Mouse (Mus musculus): ENCODE data around the gene Notch3. TPM values are rescaled to one million over a fixed set of nuclear protein-coding genes. Genes with fewer than 3 reads are reported as not detected.
"Not testable (repeated sequence)": the region's sequence is repeated elsewhere in the genome, so short reads cannot be mapped to it uniquely, and the experiment has no call there.

Gene Notch3
- polyA plus RNA-seq (2015; fragmentation: Nextera tagmentation; extraction: Ambion mirVana): 7.2 and 8.6 TPM in 2 replicates

- Histone ChIP-seq H3K36me3 (ENCODE audit: control insufficient read depth, insufficient read depth, low read length) (no peaks in the 10 kb centered on the region), H3K27me3 (replicated peaks; ENCODE audit: control insufficient read depth, insufficient read depth, low read length) (no peaks in the 10 kb centered on the region), H3K9me3 (ENCODE audit: control insufficient read depth, low read length) (no peaks in the 10 kb centered on the region), H3K4me2 (ENCODE audit: low read length) (peak within 1 kb of the TSS; percentile 94), H3K27ac (ENCODE audit: low read depth, low read length) (peak within 1 kb of the TSS; percentile 82), H3K4me1 (ENCODE audit: control insufficient read depth, insufficient read depth, low read depth, low read length) (peaks cover 27% of the 10 kb centered on the region), H3K4me3 (ENCODE audit: low read length) (peak within 1 kb of the TSS; percentile 61), H3K9ac (ENCODE audit: low read depth, low read length) (peak within 1 kb of the TSS; percentile 81)
- peak; percentile 52 for ATAC-seq
- WGBS: 0% methylated on average over 29 of the region's 39 CpGs
Observed at GRCm38 (mm10) chr17:32166687-32167086, at the start of gene Notch3. Notch3 (minus strand) TSS chr17:32166852.

- H3K9ac ChIP-seq (ENCODE audit: low read depth, low read length); H3K27me3 ChIP-seq (replicated peaks; ENCODE audit: control insufficient read depth, insufficient read depth, low read length); H3K27ac ChIP-seq (ENCODE audit: low read depth, low read length); H3K4me1 ChIP-seq (ENCODE audit: control insufficient read depth, insufficient read depth, low read depth, low read length); H3K4me2 ChIP-seq (ENCODE audit: low read length); H3K9me3 ChIP-seq (ENCODE audit: control insufficient read depth, low read length); ATAC-seq; H3K4me3 ChIP-seq (ENCODE audit: low read length): not testable (repeated sequence)
- 71% methylated on average over 4 of the region's 4 CpGs for WGBS
- peaks cover 30% of the 10 kb centered on the region for H3K36me3 ChIP-seq (ENCODE audit: control insufficient read depth, insufficient read depth, low read length)
Observed at GRCm38 (mm10) chr17:32215587-32215986, 48.9 kb upstream of the Notch3 start.

- not testable (repeated sequence) for H3K27me3 ChIP-seq (replicated peaks; ENCODE audit: control insufficient read depth, insufficient read depth, low read length); ATAC-seq; H3K4me2 ChIP-seq (ENCODE audit: low read length); H3K27ac ChIP-seq (ENCODE audit: low read depth, low read length); H3K4me3 ChIP-seq (ENCODE audit: low read length); H3K9ac ChIP-seq (ENCODE audit: low read depth, low read length); H3K4me1 ChIP-seq (ENCODE audit: control insufficient read depth, insufficient read depth, low read depth, low read length); H3K9me3 ChIP-seq (ENCODE audit: control insufficient read depth, low read length)
- WGBS: 78% methylated on average over 6 of the region's 6 CpGs
- peaks cover 44% of the 10 kb centered on the region for H3K36me3 ChIP-seq (ENCODE audit: control insufficient read depth, insufficient read depth, low read length)
Observed at GRCm38 (mm10) chr17:32211554-32211953, 44.9 kb upstream of the Notch3 start.

GRCm38 (mm10) chr17:32209752-32210151, 43.1 kb upstream of the Notch3 start:
- no peak overlapping the region for H3K4me2 ChIP-seq (ENCODE audit: low read length)
- no peak overlapping the region for H3K9ac ChIP-seq (ENCODE audit: low read depth, low read length)
- H3K4me1 ChIP-seq (ENCODE audit: control insufficient read depth, insufficient read depth, low read depth, low read length): no peaks in the 10 kb centered on the region; the same call in 1 of the 2 replicates
- H3K27ac ChIP-seq (ENCODE audit: low read depth, low read length): peak overlapping the region; percentile 24; the same call in 1 of the 2 replicates
- H3K27me3 ChIP-seq (replicated peaks; ENCODE audit: control insufficient read depth, insufficient read depth, low read length): no peaks in the 10 kb centered on the region
- WGBS: 29% methylated on average over 3 of the region's 3 CpGs
- no peak overlapping the region for H3K4me3 ChIP-seq (ENCODE audit: low read length)
- H3K9me3 ChIP-seq (ENCODE audit: control insufficient read depth, low read length): no peaks in the 10 kb centered on the region
- ATAC-seq: peak; percentile 69
- peaks cover 49% of the 10 kb centered on the region for H3K36me3 ChIP-seq (ENCODE audit: control insufficient read depth, insufficient read depth, low read length)

- H3K27me3 ChIP-seq (replicated peaks; ENCODE audit: control insufficient read depth, insufficient read depth, low read length): no peaks in the 10 kb centered on the region
Observed at GRCm38 (mm10) chr17:32209144-32209543, 42.5 kb upstream of the Notch3 start.

GRCm38 (mm10) chr17:32207586-32208245, 41.1 kb upstream of the Notch3 start:
- Histone ChIP-seq H3K9ac (ENCODE audit: low read depth, low read length) (no peak overlapping the region), H3K4me1 (ENCODE audit: control insufficient read depth, insufficient read depth, low read depth, low read length) (no peaks in the 10 kb centered on the region; the same call in 1 of the 2 replicates), H3K27ac (ENCODE audit: low read depth, low read length) (no peak overlapping the region), H3K36me3 (ENCODE audit: control insufficient read depth, insufficient read depth, low read length) (peaks cover 41% of the 10 kb centered on the region), H3K4me2 (ENCODE audit: low read length) (no peak overlapping the region), H3K4me3 (ENCODE audit: low read length) (no peak overlapping the region), H3K9me3 (ENCODE audit: control insufficient read depth, low read length) (no peaks in the 10 kb centered on the region), H3K27me3 (replicated peaks; ENCODE audit: control insufficient read depth, insufficient read depth, low read length) (no peaks in the 10 kb centered on the region)
- WGBS: 69% methylated on average over 5 of the region's 5 CpGs
- ATAC-seq: no peak

More at GRCm38 (mm10) chr17:32209144-32209543, 42.5 kb upstream of the Notch3 start:
- H3K9me3 ChIP-seq (ENCODE audit: control insufficient read depth, low read length): no peaks in the 10 kb centered on the region
- H3K4me3 ChIP-seq (ENCODE audit: low read length): no peak overlapping the region
- H3K9ac ChIP-seq (ENCODE audit: low read depth, low read length): no peak overlapping the region
- H3K27ac ChIP-seq (ENCODE audit: low read depth, low read length): peak overlapping the region; percentile 24
- H3K36me3 ChIP-seq (ENCODE audit: control insufficient read depth, insufficient read depth, low read length): peaks cover 49% of the 10 kb centered on the region
- no peaks in the 10 kb centered on the region; the same call in 1 of the 2 replicates for H3K4me1 ChIP-seq (ENCODE audit: control insufficient read depth, insufficient read depth, low read depth, low read length)
- H3K4me2 ChIP-seq (ENCODE audit: low read length): no peak overlapping the region
- ATAC-seq: no peak
- 67% methylated on average over 6 of the region's 6 CpGs for WGBS

GRCm38 (mm10) chr17:32205345-32205744, 38.7 kb upstream of the Notch3 start:
- Histone ChIP-seq H3K9me3 (ENCODE audit: control insufficient read depth, low read length) (no peaks in the 10 kb centered on the region), H3K4me1 (ENCODE audit: control insufficient read depth, insufficient read depth, low read depth, low read length) (no peaks in the 10 kb centered on the region; the same call in 1 of the 2 replicates), H3K36me3 (ENCODE audit: control insufficient read depth, insufficient read depth, low read length) (peaks cover 39% of the 10 kb centered on the region), H3K9ac (ENCODE audit: low read depth, low read length) (no peak overlapping the region), H3K27ac (ENCODE audit: low read depth, low read length) (no peak overlapping the region), H3K4me2 (ENCODE audit: low read length) (no peak overlapping the region), H3K4me3 (ENCODE audit: low read length) (no peak overlapping the region), H3K27me3 (replicated peaks; ENCODE audit: control insufficient read depth, insufficient read depth, low read length) (no peaks in the 10 kb centered on the region)
- ATAC-seq: no peak
- 82% methylated on average over 3 of the region's 3 CpGs for WGBS

GRCm38 (mm10) chr17:32202972-32203371, 36.3 kb upstream of the Notch3 start:
- 96% methylated on average over 3 of the region's 3 CpGs for WGBS
- peaks cover 42% of the 10 kb centered on the region for H3K36me3 ChIP-seq (ENCODE audit: control insufficient read depth, insufficient read depth, low read length)

GRCm38 (mm10) chr17:32201086-32201485, 34.4 kb upstream of the Notch3 start:
- no peaks in the 10 kb centered on the region for H3K4me1 ChIP-seq (ENCODE audit: control insufficient read depth, insufficient read depth, low read depth, low read length)
- WGBS: 90% methylated on average over 5 of the region's 5 CpGs
- no peak overlapping the region for H3K27ac ChIP-seq (ENCODE audit: low read depth, low read length)
- no peak overlapping the region for H3K9ac ChIP-seq (ENCODE audit: low read depth, low read length)
- no peaks in the 10 kb centered on the region for H3K9me3 ChIP-seq (ENCODE audit: control insufficient read depth, low read length)
- no peak for ATAC-seq
- H3K4me3 ChIP-seq (ENCODE audit: low read length): no peak overlapping the region
- peaks cover 40% of the 10 kb centered on the region for H3K36me3 ChIP-seq (ENCODE audit: control insufficient read depth, insufficient read depth, low read length)
- H3K4me2 ChIP-seq (ENCODE audit: low read length): no peak overlapping the region
- no peaks in the 10 kb centered on the region for H3K27me3 ChIP-seq (replicated peaks; ENCODE audit: control insufficient read depth, insufficient read depth, low read length)

More at GRCm38 (mm10) chr17:32202972-32203371, 36.3 kb upstream of the Notch3 start:
- Histone ChIP-seq H3K9ac (ENCODE audit: low read depth, low read length) (no peak overlapping the region), H3K27ac (ENCODE audit: low read depth, low read length) (no peak overlapping the region), H3K27me3 (replicated peaks; ENCODE audit: control insufficient read depth, insufficient read depth, low read length) (no peaks in the 10 kb centered on the region), H3K4me2 (ENCODE audit: low read length) (no peak overlapping the region), H3K4me3 (ENCODE audit: low read length) (no peak overlapping the region), H3K4me1 (ENCODE audit: control insufficient read depth, insufficient read depth, low read depth, low read length) (no peaks in the 10 kb centered on the region; the same call in 1 of the 2 replicates), H3K9me3 (ENCODE audit: control insufficient read depth, low read length) (no peaks in the 10 kb centered on the region)
- no peak for ATAC-seq

Data from hindbrain, embryonic 16.5 days (tissue).